Mouse (Mus musculus) heart, postnatal 0 days (tissue): Measurements from ENCODE around the gene Col7a1.

ENCODE experiments used
- CTCF ChIP-seq: IDR thresholded peaks from 2 replicates; pipeline ENCODE4 v1.5.1; 2016; ENCODE audit warnings: antibody characterized with exemption, control low read depth, low read depth
- EP300 ChIP-seq: IDR thresholded peaks from 2 replicates; pipeline ENCODE4 v1.6.1; 2016; ENCODE audit warnings: antibody characterized with exemption, low read depth

- no peak for TF ChIP-seq CTCF
- TF ChIP-seq EP300: no peak
Measured at GRCm38 (mm10) chr9:108992620-108993361, 39.4 kb downstream of the Col7a1 start.
